Mouse (Mus musculus) limb, embryonic 14.5 days (tissue): ENCODE results near the gene Chst12. TPM values are rescaled to one million over a fixed set of nuclear protein-coding genes. Genes with fewer than 3 reads are reported as not detected.

ENCODE experiments used
- ATAC-seq: fragments of 200-750 bp; cut with Nextera tagmentation; 2 replicates; pipeline ENCODE4 v1.8.0; 2017; ENCODE audit warnings: low read depth, moderate number of reproducible peaks, moderate TSS enrichment; ENCODE audit not compliant: low FRiP score
- DNase-seq: peaks from one replicate; pipeline ENCODE4 v3.0.0-alpha.2; 2015; ENCODE audit warnings: low spot score
- H3K27ac ChIP-seq: fragments of 300-500 bp; sonication (generic); replicated peaks from 2 replicates; pipeline ENCODE4 v1.5.1; 2014; ENCODE audit warnings: low read depth, mild to moderate bottlenecking, low read length, moderate library complexity, mixed read lengths
- H3K27me3 ChIP-seq: fragments of 300-500 bp; sonication (generic); 2 replicates; pipeline ENCODE4 v1.6.1; 2014; ENCODE audit warnings: low read length, mixed read lengths; ENCODE audit not compliant: control insufficient read depth, insufficient read depth
- H3K36me3 ChIP-seq: fragments of 300-500 bp; sonication (generic); 2 replicates; pipeline ENCODE4 v1.6.1; 2014; ENCODE audit warnings: mild to moderate bottlenecking, low read length, moderate library complexity, mixed read lengths; ENCODE audit not compliant: control insufficient read depth, insufficient read depth
- H3K4me1 ChIP-seq: fragments of 300-500 bp; sonication (generic); 2 replicates; pipeline ENCODE4 v1.6.1; 2014; ENCODE audit warnings: antibody characterized with exemption, low read length, mixed read lengths; ENCODE audit not compliant: control insufficient read depth, insufficient read depth
- H3K4me2 ChIP-seq: fragments of 300-500 bp; sonication (generic); replicated peaks from 2 replicates; pipeline ENCODE4 v1.6.1; 2014; ENCODE audit warnings: low read depth, mild to moderate bottlenecking, low read length, moderate library complexity; ENCODE audit not compliant: severe bottlenecking
- H3K4me3 ChIP-seq: fragments of 300-500 bp; sonication (generic); replicated peaks from 2 replicates; pipeline ENCODE4 v1.5.1; 2014; ENCODE audit warnings: low read length
- H3K9ac ChIP-seq: fragments of 300-500 bp; sonication (generic); 2 replicates; pipeline ENCODE4 v1.6.1; 2014; ENCODE audit warnings: mild to moderate bottlenecking, low read depth, low read length, moderate library complexity; ENCODE audit not compliant: severe bottlenecking
- H3K9me3 ChIP-seq: fragments of 300-500 bp; sonication (generic); 2 replicates; pipeline ENCODE4 v1.6.1; 2016; ENCODE audit warnings: low read length; ENCODE audit not compliant: control insufficient read depth
- POLR2A ChIP-seq: fragments of 200-500 bp; IDR thresholded peaks from 2 replicates; pipeline ENCODE4 v1.8.0; 2012; ENCODE audit warnings: inconsistent platforms, mild to moderate bottlenecking, moderate library complexity, borderline replicate concordance; ENCODE audit not compliant: insufficient read depth, insufficient read length; ENCODE audit errors: extremely low read depth
- WGBS: fragments of 180-500 bp; shearing (Covaris S2); extraction: QIAGEN DNeasy Blood & Tissue Kit; methylation state at CpG from one replicate; pipeline ENCODE4 v1.1.7; 2014; 5-methylcytosine and 5-hydroxymethylcytosine counted together
- polyA plus RNA-seq, 2 experiments: library from polyadenylated mRNA; depleted of rRNA in 1 of 2; stranded (reverse) in 1 of 2; unstranded in 1 of 2; fragments of >200 nt; fragmentation: Nextera tagmentation in 1 of 2; extraction: Ambion mirVana in 1 of 2; gene quantifications; 2 replicates each; pipeline versions ENCODE4 v1.2.1 to v1.2.3; 2012 to 2014

Chst12 gene
- polyA plus RNA-seq, 2 experiments, result 22.4 to 22.9 TPM

DNA sequence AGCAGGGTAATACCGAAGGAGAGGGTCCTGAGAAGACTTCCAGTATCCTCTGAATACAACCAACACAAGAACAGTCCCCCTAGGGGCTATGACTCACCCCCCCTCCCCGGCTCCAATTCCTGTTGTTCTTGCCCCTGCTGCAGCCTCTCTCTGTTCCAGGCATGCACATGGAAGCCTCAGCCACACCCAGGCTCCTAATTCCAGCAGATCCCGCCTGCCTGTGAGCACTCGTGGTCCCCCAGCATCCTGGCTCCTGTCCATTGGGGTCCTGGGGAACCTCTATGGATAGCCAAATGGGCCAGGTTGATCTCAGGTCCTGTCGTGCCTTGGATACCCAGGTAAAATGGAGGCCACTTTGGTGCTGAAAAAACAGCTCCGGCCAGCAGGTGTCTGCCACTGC lies 40.3 kb downstream of the Chst12 start:
- no peak for TF ChIP-seq POLR2A
- ATAC-seq (no peak), DNase-seq (no peak)
- H3K4me1 ChIP-seq, result no peaks in the 10 kb centered on the region
- no peaks in the 10 kb centered on the region for H3K9me3 ChIP-seq
- H3K36me3 ChIP-seq, result no peaks in the 10 kb centered on the region
- 44% methylated on average over 6 of the region's 6 CpGs for WGBS
- no peaks in the 10 kb centered on the region for H3K27me3 ChIP-seq
- no peak overlapping the region for H3K4me3 ChIP-seq
- no peak overlapping the region for H3K27ac ChIP-seq
- H3K4me2 ChIP-seq, result no peak overlapping the region
- H3K9ac ChIP-seq, result no peak overlapping the region

GRCm38 (mm10) chr5:140546332-140546731 lies 41.0 kb downstream of the Chst12 start:
- Histone ChIP-seq H3K9me3 (no peaks in the 10 kb centered on the region), H3K4me3 (no peak overlapping the region), H3K27ac (no peak overlapping the region), H3K4me2 (no peak overlapping the region), H3K36me3 (no peaks in the 10 kb centered on the region), H3K4me1 (no peaks in the 10 kb centered on the region), H3K27me3 (no peaks in the 10 kb centered on the region), H3K9ac (no peak overlapping the region)
- no peak for TF ChIP-seq POLR2A
- DNase-seq, result no peak
- no peak for ATAC-seq
- 89% methylated on average over 19 of the region's 19 CpGs for WGBS

- WGBS, result 42% methylated on average over 17 of the region's 17 CpGs
- no peak for DNase-seq
Observed at GRCm38 (mm10) chr5:140549306-140550047, 44.1 kb downstream of the Chst12 start.

GRCm38 (mm10) chr5:140553719-140554118 lies 48.4 kb downstream of the Chst12 start:
- TF ChIP-seq POLR2A, result no peak
- no peak overlapping the region for H3K9ac ChIP-seq
- H3K9me3 ChIP-seq, result no peaks in the 10 kb centered on the region
- H3K27ac ChIP-seq, result no peak overlapping the region
- no peaks in the 10 kb centered on the region for H3K27me3 ChIP-seq
- H3K4me2 ChIP-seq, result no peak overlapping the region
- no peak overlapping the region for H3K4me3 ChIP-seq
- WGBS, result 81% methylated on average over 7 of the region's 7 CpGs
- DNase-seq (no peak), ATAC-seq (no peak)
- no peaks in the 10 kb centered on the region for H3K36me3 ChIP-seq
- no peaks in the 10 kb centered on the region for H3K4me1 ChIP-seq

More at GRCm38 (mm10) chr5:140549306-140550047, 44.1 kb downstream of the Chst12 start:
- H3K4me1 ChIP-seq, result no peaks in the 10 kb centered on the region
- no peak overlapping the region for H3K9ac ChIP-seq
- ATAC-seq, result no peak
- H3K27ac ChIP-seq, result no peak overlapping the region
- H3K36me3 ChIP-seq, result no peaks in the 10 kb centered on the region
- H3K4me2 ChIP-seq, result no peak overlapping the region
- TF ChIP-seq POLR2A, result no peak
- no peaks in the 10 kb centered on the region for H3K27me3 ChIP-seq
- H3K4me3 ChIP-seq, result no peak overlapping the region
- no peaks in the 10 kb centered on the region for H3K9me3 ChIP-seq

DNA sequence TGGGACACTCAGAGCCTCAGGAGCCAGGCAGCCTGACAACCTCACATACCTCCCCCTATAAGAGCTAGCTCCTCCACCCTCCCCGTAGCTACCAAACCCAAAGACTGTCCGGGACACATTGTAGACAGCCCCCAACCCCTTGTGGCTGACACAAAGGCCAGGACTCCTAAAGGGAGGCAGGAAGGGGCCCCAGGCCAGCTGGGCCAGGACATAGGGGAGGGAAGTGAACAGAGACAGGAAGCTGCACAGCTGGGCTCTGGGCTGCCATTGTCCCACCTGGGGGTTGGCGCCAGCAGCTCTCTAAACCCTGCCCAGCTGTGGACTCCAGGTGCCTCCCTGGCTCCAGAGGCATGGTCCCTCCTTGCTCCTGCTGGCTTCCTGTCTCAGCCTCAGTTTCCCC lies 51.5 kb downstream of the Chst12 start:
- Histone ChIP-seq H3K9ac (no peak overlapping the region), H3K27ac (no peak overlapping the region), H3K4me2 (no peak overlapping the region), H3K27me3 (no peaks in the 10 kb centered on the region), H3K36me3 (no peaks in the 10 kb centered on the region), H3K9me3 (no peaks in the 10 kb centered on the region), H3K4me1 (no peaks in the 10 kb centered on the region), H3K4me3 (no peak overlapping the region)
- DNase-seq, result no peak
- TF ChIP-seq POLR2A, result no peak
- ATAC-seq, result no peak
- 51% methylated on average over 3 of the region's 3 CpGs for WGBS

DNA sequence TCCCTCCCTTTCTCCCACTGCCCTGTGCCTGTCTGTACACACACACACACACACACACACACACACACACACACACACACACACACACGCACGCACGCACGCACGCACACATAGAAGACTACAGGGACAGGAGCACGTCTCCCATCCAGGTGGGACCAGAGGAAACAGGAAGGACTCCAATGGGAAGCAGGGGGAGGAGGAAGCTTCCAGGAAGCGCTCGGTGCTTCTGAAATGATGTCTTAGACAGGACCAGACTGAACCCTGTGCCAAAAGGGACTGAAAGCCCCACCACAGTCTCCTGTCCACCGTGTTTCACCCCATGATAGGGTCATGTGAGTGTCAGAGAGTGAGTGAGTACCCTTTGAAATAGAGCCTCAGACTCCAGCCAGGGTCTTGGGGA lies 57.3 kb downstream of the Chst12 start:
- Histone ChIP-seq H3K9ac (no peak overlapping the region), H3K9me3 (no peaks in the 10 kb centered on the region), H3K4me2 (no peak overlapping the region), H3K36me3 (no peaks in the 10 kb centered on the region), H3K27ac (no peak overlapping the region), H3K4me3 (no peak overlapping the region), H3K4me1 (peaks cover 13% of the 10 kb centered on the region), H3K27me3 (no peaks in the 10 kb centered on the region)
- ATAC-seq, result no peak
- DNase-seq, result no peak
- 69% methylated on average over 9 of the region's 9 CpGs for WGBS
- no peak for TF ChIP-seq POLR2A
